Mouse (Mus musculus): ENCODE data around the gene Nfkbil1. TPM values are rescaled to one million over a fixed set of nuclear protein-coding genes. Genes with fewer than 3 reads are reported as not detected.

Gene Nfkbil1
- polyA plus RNA-seq, 1 experiment, result 27.9 TPM

GRCm38 (mm10) chr17:35205380-35205769 is 30.2 kb downstream of the Nfkbil1 start:
- no peaks in the 10 kb centered on the region for H3K27me3 ChIP-seq (ENCODE audit: control insufficient read depth, insufficient read depth, low read length)
- H3K27ac ChIP-seq (ENCODE audit: control insufficient read depth, insufficient read depth, low read depth, low read length), result no peak overlapping the region

DNA sequence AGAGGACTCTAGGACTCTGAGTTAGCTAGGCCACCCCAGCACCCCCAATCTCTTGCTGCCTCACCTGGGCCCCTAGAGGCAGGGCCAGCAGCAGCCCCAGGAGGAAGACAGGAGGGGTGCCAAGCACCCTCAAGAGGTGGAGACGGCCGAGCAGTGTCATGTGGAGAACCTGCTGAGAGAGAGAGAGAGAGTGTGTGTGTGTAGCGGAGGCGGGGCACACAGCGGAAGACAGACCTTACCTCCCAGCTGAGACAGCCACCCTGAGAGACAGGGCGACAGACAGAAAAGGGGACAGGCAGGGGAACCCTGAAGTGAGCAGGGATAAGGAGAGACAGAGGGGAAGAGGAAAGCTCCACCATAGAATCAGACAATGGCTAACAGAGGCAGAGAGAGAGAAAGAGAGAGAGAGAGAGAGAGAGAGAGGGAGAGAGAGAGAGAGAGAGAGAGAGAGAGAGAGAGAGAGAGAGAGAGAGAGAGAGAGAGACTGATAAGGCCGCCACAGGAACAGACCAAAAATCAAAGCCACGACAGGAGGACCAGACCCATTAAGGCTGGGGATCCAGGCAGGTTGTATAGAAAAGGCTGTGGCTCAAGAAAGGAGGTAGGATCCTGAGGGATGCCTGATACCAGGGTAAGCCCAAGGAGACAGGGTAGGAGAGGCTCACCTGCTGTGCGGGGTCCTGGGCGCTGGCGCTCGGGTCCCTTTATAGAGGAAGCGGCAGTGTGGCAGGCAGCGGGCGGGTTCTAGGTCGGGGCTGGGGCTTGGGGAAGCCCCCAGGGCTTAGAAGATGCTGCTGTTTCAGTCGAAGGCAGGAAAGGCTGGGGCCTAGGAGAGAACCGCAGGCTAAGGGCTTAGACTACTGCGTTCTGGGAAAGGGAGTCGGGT is 30.9 kb downstream of the Nfkbil1 start, which contains the start of gene Lta:
TSS of gene Lta (minus strand) at position 858 of the 886 bp plus-strand sequence.
- TF ChIP-seq POLR2A (IDR thresholded peaks at IDR 0.05; ENCODE audit: control insufficient read depth, low read depth, low read length) (no peak), CTCF (IDR thresholded peaks at IDR 0.05; ENCODE audit: control insufficient read depth, insufficient read depth, insufficient replicate concordance, low read depth, low read length) (no peak)
- Histone ChIP-seq H3K4me3 (ENCODE audit: control insufficient read depth, low read depth, low read length) (no peak within 1 kb of the TSS), H3K36me3 (ENCODE audit: control insufficient read depth, insufficient read depth, low read length) (no peaks in the 10 kb centered on the region), H3K27ac (ENCODE audit: control insufficient read depth, insufficient read depth, low read depth, low read length) (no peak within 1 kb of the TSS), H3K4me1 (ENCODE audit: control insufficient read depth, insufficient read depth, low read length) (0 out of 2 replicates have a peak, but pooled peaks cover 2% of the 10 kb centered on the region), H3K27me3 (ENCODE audit: control insufficient read depth, insufficient read depth, low read length) (no peaks in the 10 kb centered on the region)

More at GRCm38 (mm10) chr17:35205380-35205769, 30.2 kb downstream of the Nfkbil1 start:
- Histone ChIP-seq H3K4me3 (ENCODE audit: control insufficient read depth, low read depth, low read length) (no peak overlapping the region), H3K4me1 (ENCODE audit: control insufficient read depth, insufficient read depth, low read length) (0 out of 2 replicates have a peak, but pooled peaks cover 2% of the 10 kb centered on the region), H3K36me3 (ENCODE audit: control insufficient read depth, insufficient read depth, low read length) (no peaks in the 10 kb centered on the region)
- TF ChIP-seq CTCF (IDR thresholded peaks at IDR 0.05; ENCODE audit: control insufficient read depth, insufficient read depth, insufficient replicate concordance, low read depth, low read length) (no peak), POLR2A (IDR thresholded peaks at IDR 0.05; ENCODE audit: control insufficient read depth, low read depth, low read length) (no peak)

GRCm38 (mm10) chr17:35202442-35202841 is 33.1 kb downstream of the Nfkbil1 start:
- TF ChIP-seq CTCF (IDR thresholded peaks at IDR 0.05; ENCODE audit: control insufficient read depth, insufficient read depth, insufficient replicate concordance, low read depth, low read length), result no peak
- TF ChIP-seq POLR2A (IDR thresholded peaks at IDR 0.05; ENCODE audit: control insufficient read depth, low read depth, low read length), result no peak
- no peaks in the 10 kb centered on the region for H3K36me3 ChIP-seq (ENCODE audit: control insufficient read depth, insufficient read depth, low read length)
- H3K4me1 ChIP-seq (ENCODE audit: control insufficient read depth, insufficient read depth, low read length), result 0 out of 2 replicates have a peak, but pooled peaks cover 2% of the 10 kb centered on the region
- no peak overlapping the region for H3K27ac ChIP-seq (ENCODE audit: control insufficient read depth, insufficient read depth, low read depth, low read length)
- no peak overlapping the region for H3K4me3 ChIP-seq (ENCODE audit: control insufficient read depth, low read depth, low read length)
- no peaks in the 10 kb centered on the region for H3K27me3 ChIP-seq (ENCODE audit: control insufficient read depth, insufficient read depth, low read length)

- H3K27ac ChIP-seq (ENCODE audit: control insufficient read depth, insufficient read depth, low read depth, low read length), result no peak within 1 kb of the TSS; the same call in 1 of the 2 replicates
- H3K36me3 ChIP-seq (ENCODE audit: control insufficient read depth, insufficient read depth, low read length), result no peaks in the 10 kb centered on the region
- H3K4me1 ChIP-seq (ENCODE audit: control insufficient read depth, insufficient read depth, low read length), result 0 out of 2 replicates have a peak, but pooled peaks cover 2% of the 10 kb centered on the region
- H3K27me3 ChIP-seq (ENCODE audit: control insufficient read depth, insufficient read depth, low read length), result no peaks in the 10 kb centered on the region
- TF ChIP-seq POLR2A (IDR thresholded peaks at IDR 0.05; ENCODE audit: control insufficient read depth, low read depth, low read length), result peak; percentile 43; the same call in 1 of the 2 replicates
- no peak for TF ChIP-seq CTCF (IDR thresholded peaks at IDR 0.05; ENCODE audit: control insufficient read depth, insufficient read depth, insufficient replicate concordance, low read depth, low read length)
- no peak within 1 kb of the TSS for H3K4me3 ChIP-seq (ENCODE audit: control insufficient read depth, low read depth, low read length)
These were observed 33.8 kb downstream of the Nfkbil1 start, which contains the start of gene Tnf for GRCm38 (mm10) chr17:35201787-35202186. TSS of gene Tnf (minus strand) at chr17:35202007.

GRCm38 (mm10) chr17:35201128-35201527 is 34.5 kb downstream of the Nfkbil1 start:
- no peak for TF ChIP-seq POLR2A (IDR thresholded peaks at IDR 0.05; ENCODE audit: control insufficient read depth, low read depth, low read length)
- no peak for TF ChIP-seq CTCF (IDR thresholded peaks at IDR 0.05; ENCODE audit: control insufficient read depth, insufficient read depth, insufficient replicate concordance, low read depth, low read length)
- H3K4me1 ChIP-seq (ENCODE audit: control insufficient read depth, insufficient read depth, low read length), result peaks cover 5% of the 10 kb centered on the region; the same call in 1 of the 2 replicates
- no peak overlapping the region for H3K4me3 ChIP-seq (ENCODE audit: control insufficient read depth, low read depth, low read length)
- no peak overlapping the region for H3K27ac ChIP-seq (ENCODE audit: control insufficient read depth, insufficient read depth, low read depth, low read length)
- H3K36me3 ChIP-seq (ENCODE audit: control insufficient read depth, insufficient read depth, low read length), result no peaks in the 10 kb centered on the region
- no peaks in the 10 kb centered on the region for H3K27me3 ChIP-seq (ENCODE audit: control insufficient read depth, insufficient read depth, low read length)

GRCm38 (mm10) chr17:35200398-35200797 is 35.2 kb downstream of the Nfkbil1 start:
- H3K4me3 ChIP-seq (ENCODE audit: control insufficient read depth, low read depth, low read length), result no peak overlapping the region
- H3K27ac ChIP-seq (ENCODE audit: control insufficient read depth, insufficient read depth, low read depth, low read length), result no peak overlapping the region
- H3K4me1 ChIP-seq (ENCODE audit: control insufficient read depth, insufficient read depth, low read length), result peaks cover 10% of the 10 kb centered on the region
- TF ChIP-seq CTCF (IDR thresholded peaks at IDR 0.05; ENCODE audit: control insufficient read depth, insufficient read depth, insufficient replicate concordance, low read depth, low read length) (no peak), POLR2A (IDR thresholded peaks at IDR 0.05; ENCODE audit: control insufficient read depth, low read depth, low read length) (no peak)
- no peaks in the 10 kb centered on the region for H3K27me3 ChIP-seq (ENCODE audit: control insufficient read depth, insufficient read depth, low read length)
- H3K36me3 ChIP-seq (ENCODE audit: control insufficient read depth, insufficient read depth, low read length), result no peaks in the 10 kb centered on the region

GRCm38 (mm10) chr17:35198946-35199345 is 36.6 kb downstream of the Nfkbil1 start:
- no peak for TF ChIP-seq POLR2A (IDR thresholded peaks at IDR 0.05; ENCODE audit: control insufficient read depth, low read depth, low read length)
- TF ChIP-seq CTCF (IDR thresholded peaks at IDR 0.05; ENCODE audit: control insufficient read depth, insufficient read depth, insufficient replicate concordance, low read depth, low read length), result no peak
- Histone ChIP-seq H3K4me3 (ENCODE audit: control insufficient read depth, low read depth, low read length) (no peak overlapping the region), H3K36me3 (ENCODE audit: control insufficient read depth, insufficient read depth, low read length) (no peaks in the 10 kb centered on the region), H3K27me3 (ENCODE audit: control insufficient read depth, insufficient read depth, low read length) (no peaks in the 10 kb centered on the region), H3K4me1 (ENCODE audit: control insufficient read depth, insufficient read depth, low read length) (peaks cover 13% of the 10 kb centered on the region), H3K27ac (ENCODE audit: control insufficient read depth, insufficient read depth, low read depth, low read length) (no peak overlapping the region)
